Mouse (Mus musculus): ENCODE measurements around the gene Card10. TPM values are rescaled to one million over a fixed set of nuclear protein-coding genes. Genes with fewer than 3 reads are reported as not detected.

Card10 gene
- polyA plus RNA-seq, 2 experiments: 5.1 to 9.0 TPM

DNA sequence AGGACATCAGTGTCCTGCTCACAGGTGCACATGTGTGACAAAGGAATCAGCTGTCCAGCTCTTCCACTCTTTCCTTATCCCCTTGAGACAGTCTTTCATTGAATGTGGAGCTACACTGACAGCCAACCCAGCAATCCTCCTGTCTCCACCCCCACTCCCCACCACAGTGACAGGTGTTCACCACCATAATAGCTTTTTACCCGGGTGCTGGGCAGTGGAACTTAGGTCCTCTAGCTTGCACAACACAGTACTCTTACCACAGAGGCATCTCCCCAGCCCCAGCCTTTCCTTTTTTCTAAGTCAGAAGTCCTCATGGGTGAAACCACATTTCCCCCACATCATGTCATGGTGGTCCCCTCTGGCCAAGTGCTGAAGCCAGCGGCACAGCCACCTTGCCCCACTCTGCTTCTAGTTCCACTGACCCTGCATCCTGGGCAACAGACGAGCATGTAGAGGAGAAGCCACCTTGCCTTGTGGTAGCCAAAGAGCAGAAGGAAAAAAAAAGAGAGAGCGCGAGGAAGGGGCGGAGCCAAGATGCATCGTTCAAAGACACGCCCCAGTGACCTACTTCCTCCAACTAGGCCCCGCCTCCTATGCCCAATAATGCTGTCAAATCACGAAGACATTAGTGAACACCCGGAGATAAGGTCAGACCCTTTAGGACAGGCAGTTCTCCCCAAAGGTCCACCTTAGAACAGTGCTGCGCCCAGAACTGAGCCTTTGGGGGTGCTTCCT lies 72.4 kb downstream of the Card10 start:
- Histone ChIP-seq H3K27ac (replicated peaks; ENCODE audit: low read depth, low read length) (no peak overlapping the region), H3K9ac (ENCODE audit: low read depth, low read length, severe bottlenecking) (no peak overlapping the region), H3K27me3 (ENCODE audit: control insufficient read depth, insufficient read depth, low read length) (no peaks in the 10 kb centered on the region), H3K36me3 (ENCODE audit: control insufficient read depth, insufficient read depth, low read length) (no peaks in the 10 kb centered on the region), H3K9me3 (ENCODE audit: control insufficient read depth, low read length) (no peaks in the 10 kb centered on the region), H3K4me2 (replicated peaks; ENCODE audit: low read depth, low read length, severe bottlenecking) (no peak overlapping the region), H3K4me1 (ENCODE audit: control insufficient read depth, insufficient read depth, low read length) (no peaks in the 10 kb centered on the region), H3K4me3 (replicated peaks; ENCODE audit: low read length) (no peak overlapping the region)
- ATAC-seq (ENCODE audit: low FRiP score, low read depth) (no peak), DNase-seq (ENCODE audit: low spot score) (no peak)
- TF ChIP-seq POLR2A (IDR thresholded peaks at IDR 0.05; ENCODE audit: borderline replicate concordance, extremely low read depth, insufficient read depth, insufficient read length): no peak
- 81% methylated on average over 12 of the region's 12 CpGs for WGBS

GRCm38 (mm10) chr15:78726697-78727096 lies 76.1 kb downstream of the Card10 start:
- Histone ChIP-seq H3K4me3 (replicated peaks; ENCODE audit: low read length) (no peak overlapping the region), H3K4me2 (replicated peaks; ENCODE audit: low read depth, low read length, severe bottlenecking) (no peak overlapping the region), H3K9me3 (ENCODE audit: control insufficient read depth, low read length) (no peaks in the 10 kb centered on the region), H3K9ac (ENCODE audit: low read depth, low read length, severe bottlenecking) (no peak overlapping the region), H3K36me3 (ENCODE audit: control insufficient read depth, insufficient read depth, low read length) (no peaks in the 10 kb centered on the region), H3K27ac (replicated peaks; ENCODE audit: low read depth, low read length) (no peak overlapping the region), H3K27me3 (ENCODE audit: control insufficient read depth, insufficient read depth, low read length) (no peaks in the 10 kb centered on the region), H3K4me1 (ENCODE audit: control insufficient read depth, insufficient read depth, low read length) (no peaks in the 10 kb centered on the region)
- no peak for ATAC-seq (ENCODE audit: low FRiP score, low read depth)
- DNase-seq (ENCODE audit: low spot score): no peak
- 28% methylated on average over 7 of the region's 7 CpGs for WGBS
- TF ChIP-seq POLR2A (IDR thresholded peaks at IDR 0.05; ENCODE audit: borderline replicate concordance, extremely low read depth, insufficient read depth, insufficient read length): no peak

Other genes starting within 250 kb of the Card10 start
- 15.9 and 21.9 TPM in 2 replicates for gene Rac2, start 230.3 kb downstream of the Card10 start, polyA plus RNA-seq (2012; rRNA removed)
- gene Rac2, start 230.3 kb downstream of the Card10 start, polyA plus RNA-seq (2014; fragmentation: Nextera tagmentation; extraction: Ambion mirVana): 34.2 and 38.2 TPM in 2 replicates
- 9.0 and 11.4 TPM in 2 replicates for gene Cyth4, start 206.0 kb downstream of the Card10 start, polyA plus RNA-seq (2012; rRNA removed)
- gene Cyth4, start 206.0 kb downstream of the Card10 start, polyA plus RNA-seq (2014; fragmentation: Nextera tagmentation; extraction: Ambion mirVana): 4.9 and 6.9 TPM in 2 replicates
- gene Elfn2, start 84.3 kb downstream of the Card10 start, polyA plus RNA-seq (2012; rRNA removed): 0.19 and 0.24 TPM in 2 replicates
- 0.04 TPM in 1 of 2 replicates, not detected in the other for gene Elfn2, start 84.3 kb downstream of the Card10 start, polyA plus RNA-seq (2014; fragmentation: Nextera tagmentation; extraction: Ambion mirVana)
- 13.9 and 17.3 TPM in 2 replicates for gene Mfng, start 29.6 kb downstream of the Card10 start, polyA plus RNA-seq (2012; rRNA removed)
- gene Mfng, start 29.6 kb downstream of the Card10 start, polyA plus RNA-seq (2014; fragmentation: Nextera tagmentation; extraction: Ambion mirVana): 10.1 and 11.7 TPM in 2 replicates
- 25.2 and 34.3 TPM in 2 replicates for gene Cdc42ep1, start 39.6 kb upstream of the Card10 start, polyA plus RNA-seq (2012; rRNA removed)
- 23.1 and 24.3 TPM in 2 replicates for gene Cdc42ep1, start 39.6 kb upstream of the Card10 start, polyA plus RNA-seq (2014; fragmentation: Nextera tagmentation; extraction: Ambion mirVana)
- 0.65 and 0.72 TPM in 2 replicates for gene Lgals2, start 52.5 kb upstream of the Card10 start, polyA plus RNA-seq (2012; rRNA removed)
- 0.58 TPM in 1 of 2 replicates, not detected in the other for gene Lgals2, start 52.5 kb upstream of the Card10 start, polyA plus RNA-seq (2014; fragmentation: Nextera tagmentation; extraction: Ambion mirVana)
- gene Gga1, start 74.1 kb upstream of the Card10 start, polyA plus RNA-seq (2012; rRNA removed): 60.6 and 80.6 TPM in 2 replicates
- 43.6 and 45.0 TPM in 2 replicates for gene Gga1, start 74.1 kb upstream of the Card10 start, polyA plus RNA-seq (2014; fragmentation: Nextera tagmentation; extraction: Ambion mirVana)
- 0.19 and 0.20 TPM in 2 replicates for gene Gm49510, start 96.6 kb upstream of the Card10 start, polyA plus RNA-seq (2012; rRNA removed)
- 0.92 and 1.5 TPM in 2 replicates for gene Gm49510, start 96.6 kb upstream of the Card10 start, polyA plus RNA-seq (2014; fragmentation: Nextera tagmentation; extraction: Ambion mirVana)
- gene Sh3bp1, start 96.7 kb upstream of the Card10 start, polyA plus RNA-seq (2012; rRNA removed): 127 and 202 TPM in 2 replicates
- 51.7 and 54.9 TPM in 2 replicates for gene Sh3bp1, start 96.7 kb upstream of the Card10 start, polyA plus RNA-seq (2014; fragmentation: Nextera tagmentation; extraction: Ambion mirVana)
- 32.5 and 44.4 TPM in 2 replicates for gene Pdxp, start 110.9 kb upstream of the Card10 start, polyA plus RNA-seq (2012; rRNA removed)
- 20.8 and 21.7 TPM in 2 replicates for gene Pdxp, start 110.9 kb upstream of the Card10 start, polyA plus RNA-seq (2014; fragmentation: Nextera tagmentation; extraction: Ambion mirVana)
- gene Lgals1, start 123.7 kb upstream of the Card10 start, polyA plus RNA-seq (2012; rRNA removed): 2,106 and 2,309 TPM in 2 replicates
- gene Lgals1, start 123.7 kb upstream of the Card10 start, polyA plus RNA-seq (2014; fragmentation: Nextera tagmentation; extraction: Ambion mirVana): 2,467 and 2,738 TPM in 2 replicates
- gene Nol12, start 131.9 kb upstream of the Card10 start, polyA plus RNA-seq (2012; rRNA removed): 38.8 and 41.0 TPM in 2 replicates
- 50.6 and 53.1 TPM in 2 replicates for gene Nol12, start 131.9 kb upstream of the Card10 start, polyA plus RNA-seq (2014; fragmentation: Nextera tagmentation; extraction: Ambion mirVana)
- 64.4 and 72.3 TPM in 2 replicates for gene Triobp, start 144.7 kb upstream of the Card10 start, polyA plus RNA-seq (2012; rRNA removed)
- gene Triobp, start 144.7 kb upstream of the Card10 start, polyA plus RNA-seq (2014; fragmentation: Nextera tagmentation; extraction: Ambion mirVana): 44.7 and 46.8 TPM in 2 replicates
- 390 and 433 TPM in 2 replicates for gene H1f0, start 225.4 kb upstream of the Card10 start, polyA plus RNA-seq (2012; rRNA removed)
- gene H1f0, start 225.4 kb upstream of the Card10 start, polyA plus RNA-seq (2014; fragmentation: Nextera tagmentation; extraction: Ambion mirVana): 250 and 278 TPM in 2 replicates
- 0.39 and 0.49 TPM in 2 replicates for gene Galr3, start 238.8 kb upstream of the Card10 start, polyA plus RNA-seq (2012; rRNA removed)
- not detected in 2 replicates for gene Galr3, start 238.8 kb upstream of the Card10 start, polyA plus RNA-seq (2014; fragmentation: Nextera tagmentation; extraction: Ambion mirVana)